Mouse (Mus musculus): Measurements from ENCODE around the gene Tgfbr2.

The Tgfbr2 gene

DNA sequence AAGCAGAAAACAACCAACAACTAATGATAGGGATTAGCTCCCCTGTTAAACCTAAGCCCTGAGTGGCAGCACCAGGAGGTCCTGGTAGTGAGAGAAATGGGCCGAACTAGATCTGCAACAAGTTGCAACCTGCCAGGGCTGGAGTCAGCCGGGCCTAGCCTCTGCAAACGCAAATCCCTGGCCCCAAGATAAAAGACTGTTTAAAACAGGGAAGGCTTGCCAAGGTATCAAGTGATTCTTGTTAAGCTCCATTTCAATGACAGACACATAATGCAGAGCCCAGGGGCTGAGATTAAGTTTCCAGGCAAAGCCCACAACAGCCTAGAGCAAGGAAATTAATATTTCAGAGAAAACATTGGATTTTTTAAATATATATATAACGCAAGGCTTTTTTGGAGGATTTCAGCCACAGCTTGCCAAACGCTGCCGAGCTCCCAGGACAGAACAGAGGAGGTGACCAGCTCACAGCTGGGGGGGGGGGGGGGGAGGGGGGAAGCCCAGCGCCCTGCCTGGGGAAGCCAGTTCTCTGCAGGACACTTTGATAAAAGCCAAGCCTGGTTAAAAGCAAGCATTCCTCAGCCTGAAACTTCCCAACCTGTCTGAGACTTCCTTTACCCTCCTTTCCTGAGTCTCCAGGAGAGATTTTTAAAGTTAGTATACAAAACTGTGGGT lies 24.3 kb downstream of the Tgfbr2 start:
- no peak for DNase-seq

DNA sequence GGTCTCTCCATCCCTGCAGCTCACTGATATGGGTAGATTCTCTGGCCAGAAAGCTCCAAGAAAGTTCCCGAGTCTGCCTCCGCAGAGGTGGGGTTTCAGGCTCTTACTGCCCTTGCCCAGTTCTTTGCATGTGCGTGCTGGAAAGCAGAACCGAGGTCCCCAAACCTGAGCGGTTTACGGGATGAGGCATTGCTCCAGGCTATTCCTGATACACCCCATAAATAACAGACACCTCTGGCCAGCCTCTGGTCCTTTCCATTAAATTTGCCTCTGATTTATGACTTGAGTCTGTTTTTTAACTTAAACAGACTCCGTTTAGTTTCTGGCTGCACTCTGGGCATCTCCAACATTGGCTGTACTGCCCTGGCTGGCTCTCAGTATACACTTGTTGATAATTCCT lies 26.4 kb downstream of the Tgfbr2 start:
- DNase-seq = no peak

DNA sequence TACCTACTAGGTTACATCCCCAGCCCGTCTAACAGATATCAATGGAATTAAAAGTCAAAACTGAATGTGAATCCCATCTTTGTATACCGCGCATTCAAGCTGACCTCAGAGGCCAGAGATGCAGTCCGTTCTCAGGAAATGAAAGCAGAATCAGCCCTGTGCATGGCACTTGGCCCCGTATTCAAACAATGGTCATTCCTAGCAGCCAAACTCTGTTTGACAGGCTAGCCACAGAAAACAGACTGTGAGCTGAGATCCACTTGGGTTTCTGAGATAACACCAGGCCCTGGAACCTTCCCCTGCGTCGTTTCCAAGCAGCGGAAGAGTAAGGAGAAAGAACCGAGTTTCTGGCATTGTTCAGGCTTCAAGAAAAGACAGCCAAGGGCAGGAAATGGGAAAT lies 28.9 kb downstream of the Tgfbr2 start:
- peak; percentile 96 for DNase-seq

DNA sequence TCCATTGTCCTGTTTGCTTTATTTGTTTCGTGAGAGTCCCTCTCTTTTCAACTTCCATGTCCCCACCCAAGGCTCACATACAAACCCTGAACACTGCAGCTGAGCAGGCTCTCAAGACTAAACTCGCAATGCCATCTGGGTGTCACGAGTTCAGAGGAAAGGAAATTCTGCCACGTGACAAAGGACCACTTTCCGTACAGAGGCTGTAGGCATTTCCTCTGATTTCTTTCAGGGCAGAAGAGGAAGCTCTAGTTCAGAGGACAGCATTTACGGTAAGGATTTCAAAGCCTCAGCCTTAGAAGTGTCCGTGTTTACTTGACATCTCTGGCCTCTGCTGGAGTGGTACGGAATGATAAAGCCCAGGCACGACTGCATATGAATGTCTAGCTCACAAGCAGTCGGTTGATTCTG lies 29.9 kb downstream of the Tgfbr2 start:
- peak; percentile 98 for DNase-seq

DNA sequence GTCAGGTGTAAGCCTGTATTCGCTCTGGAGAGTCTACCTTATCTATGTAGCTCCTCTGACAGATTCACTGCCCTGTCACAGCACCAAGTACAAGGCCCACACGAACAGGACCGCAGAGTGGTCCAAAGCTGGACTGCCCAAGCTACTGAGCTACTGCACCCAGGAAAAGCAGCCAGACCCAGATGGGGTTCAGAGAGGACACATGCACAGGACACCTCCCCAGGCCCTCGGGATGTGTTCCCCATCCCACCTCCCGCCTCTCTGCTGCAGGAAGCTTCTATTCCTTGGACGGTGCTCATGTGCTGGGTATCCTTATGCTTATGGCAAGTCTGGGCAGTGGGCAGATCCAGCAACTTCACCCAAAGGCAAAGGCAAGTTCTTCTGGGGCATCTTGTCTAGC lies 34.7 kb downstream of the Tgfbr2 start:
- peak; percentile 93 for DNase-seq

DNA sequence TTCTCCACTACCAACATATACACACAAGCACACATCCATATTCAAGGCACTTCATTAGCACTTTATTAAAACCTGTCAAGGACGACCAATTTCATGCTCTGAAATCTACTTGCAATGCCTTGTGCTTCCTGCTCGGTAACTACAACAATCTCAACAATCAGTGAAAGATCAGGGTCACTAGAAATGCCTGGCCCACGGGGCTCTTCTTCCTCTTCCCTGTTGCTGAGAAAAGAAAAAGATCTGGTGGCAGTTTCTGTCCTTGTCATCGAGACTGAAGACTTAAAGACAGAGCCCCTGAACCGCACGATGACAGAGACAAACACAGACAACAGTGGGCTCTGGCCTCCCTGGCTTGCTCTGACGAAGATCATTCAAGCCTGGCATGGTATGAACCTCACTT lies 35.6 kb downstream of the Tgfbr2 start:
- DNase-seq = no peak

DNA sequence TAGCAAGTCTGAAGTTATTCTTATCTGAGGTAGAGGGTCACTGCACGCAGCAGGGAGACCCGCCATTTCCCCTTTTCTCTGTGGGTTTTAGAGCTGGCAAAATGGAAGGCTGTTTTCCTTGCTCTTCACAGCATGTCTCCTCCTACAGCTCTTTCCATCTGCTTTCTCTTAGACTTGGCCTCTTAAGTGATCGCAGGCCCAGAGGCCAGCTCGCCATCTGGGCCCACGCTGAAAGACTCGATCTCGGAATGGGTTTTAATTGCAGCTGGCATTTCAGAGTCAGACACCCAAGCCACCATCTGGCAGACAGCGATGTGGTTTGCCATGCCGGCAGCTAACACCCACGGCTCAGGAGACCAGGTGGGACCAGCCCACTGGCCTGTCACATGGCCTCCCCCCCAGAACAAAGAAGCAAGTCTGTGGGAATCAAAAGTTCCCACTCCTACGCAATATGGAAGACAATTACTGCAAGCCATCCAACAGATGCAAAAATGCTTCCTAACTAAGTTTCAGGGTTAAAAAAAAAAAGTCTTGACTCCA lies 36.5 kb downstream of the Tgfbr2 start:
- DNase-seq = peak; percentile 93

DNA sequence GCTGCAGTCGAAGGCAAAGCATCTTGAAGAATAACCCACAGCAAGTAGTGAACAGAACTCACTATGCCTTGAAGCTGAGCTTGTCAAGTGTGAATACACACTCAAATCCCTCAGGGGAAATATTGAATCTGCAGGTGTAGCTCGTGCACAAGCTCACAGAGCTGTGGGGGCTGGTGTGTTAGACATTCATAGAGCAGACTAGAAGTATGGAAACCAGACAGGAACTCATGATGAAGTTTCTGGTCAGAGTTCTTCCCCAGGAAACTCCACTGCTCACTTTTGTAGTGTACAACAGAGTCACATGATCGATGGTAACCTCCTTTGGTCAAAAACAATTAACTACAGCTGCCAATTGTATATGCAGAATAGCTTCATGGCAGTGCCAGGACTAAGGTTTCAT lies 37.5 kb downstream of the Tgfbr2 start:
- DNase-seq = no peak

DNA sequence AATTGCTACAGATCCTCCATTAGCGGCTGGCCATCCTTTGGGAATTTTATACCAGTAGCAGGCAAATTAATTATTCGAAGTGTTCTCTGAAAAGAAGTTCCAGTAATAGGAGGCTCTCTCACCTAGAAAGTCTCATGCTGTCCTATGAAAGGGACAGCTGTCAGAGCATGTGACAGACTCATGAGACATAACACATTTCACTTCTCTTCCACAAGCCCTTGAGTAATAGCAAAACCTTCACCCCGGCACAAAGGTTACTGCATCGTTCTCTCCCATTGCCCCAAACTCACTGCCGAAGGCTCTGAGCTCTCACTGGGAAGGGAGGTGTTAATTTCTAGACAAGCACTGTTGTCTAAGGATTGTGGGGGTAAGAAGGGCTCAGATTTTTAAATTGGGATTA lies 38.3 kb downstream of the Tgfbr2 start:
- no peak for DNase-seq

DNA sequence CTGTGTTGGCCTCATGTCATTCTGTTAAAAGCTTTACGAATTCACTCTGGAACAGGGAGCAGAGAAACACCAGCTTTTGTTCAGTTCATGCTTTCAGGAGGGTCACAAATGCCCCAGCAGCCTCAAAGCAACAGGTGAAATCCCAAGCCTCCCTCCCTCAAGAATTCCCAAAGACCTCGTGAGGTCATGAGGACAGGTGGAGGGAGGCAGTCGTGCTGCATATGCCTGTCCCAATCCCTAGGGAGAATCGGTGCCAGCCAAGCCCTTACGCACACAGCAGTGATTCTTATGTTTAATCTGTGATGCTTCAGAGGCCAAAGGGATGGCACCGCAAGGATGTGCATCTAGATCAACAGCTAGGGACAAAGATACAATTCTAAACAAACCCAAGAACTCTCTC lies 39.0 kb downstream of the Tgfbr2 start:
- no peak for DNase-seq

DNA sequence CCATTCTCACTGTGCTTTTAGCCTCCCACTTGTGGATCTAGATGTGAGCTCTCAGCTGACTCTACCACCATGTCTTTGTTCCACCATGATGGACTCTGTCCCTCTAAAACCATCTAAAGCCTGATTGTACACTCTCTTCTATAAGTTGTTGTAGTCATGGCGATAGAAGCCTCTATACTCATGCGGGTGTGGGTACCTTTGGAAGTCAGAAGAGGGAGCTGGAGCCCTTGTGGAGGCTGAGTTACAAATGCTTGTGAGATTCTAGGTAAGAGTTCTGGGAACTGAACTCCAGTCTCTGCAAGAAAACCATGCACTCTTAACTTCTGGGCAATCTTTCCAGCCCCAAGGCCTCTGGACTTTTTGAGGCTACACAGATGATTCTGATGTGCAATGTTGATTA lies 40.7 kb downstream of the Tgfbr2 start:
- no peak for DNase-seq

DNA sequence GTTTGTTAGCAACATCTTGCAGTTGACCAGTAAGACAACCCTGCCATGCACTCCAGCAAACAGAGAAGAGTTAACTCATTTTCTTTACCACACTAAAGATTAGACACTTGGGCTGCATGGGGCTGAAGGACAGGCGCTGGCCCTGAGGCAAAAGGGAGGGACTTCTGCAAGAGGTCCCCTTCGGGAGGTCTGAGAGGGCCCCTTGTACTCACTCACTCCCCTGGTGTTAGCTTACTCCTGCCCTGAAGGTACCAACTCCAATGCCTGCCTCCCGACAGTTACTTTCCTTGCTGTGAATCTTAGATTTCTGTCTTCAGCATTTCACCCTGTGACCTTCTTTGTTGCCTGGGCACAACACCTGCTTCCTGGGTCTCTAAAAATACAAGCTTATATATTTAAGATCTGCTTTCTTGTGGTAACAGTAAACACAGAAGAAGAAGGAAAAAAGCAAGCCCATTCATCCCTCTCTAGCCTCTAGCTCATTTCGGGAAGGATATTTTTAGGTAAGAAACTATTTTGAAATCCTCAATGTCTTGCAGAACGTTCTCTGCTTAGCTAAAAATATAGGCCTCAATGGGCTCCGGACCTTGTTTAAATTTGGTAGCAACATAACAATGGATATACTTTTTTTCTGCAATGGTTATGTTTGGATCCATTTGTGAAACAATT lies 41.7 kb downstream of the Tgfbr2 start:
- no peak for DNase-seq

DNA sequence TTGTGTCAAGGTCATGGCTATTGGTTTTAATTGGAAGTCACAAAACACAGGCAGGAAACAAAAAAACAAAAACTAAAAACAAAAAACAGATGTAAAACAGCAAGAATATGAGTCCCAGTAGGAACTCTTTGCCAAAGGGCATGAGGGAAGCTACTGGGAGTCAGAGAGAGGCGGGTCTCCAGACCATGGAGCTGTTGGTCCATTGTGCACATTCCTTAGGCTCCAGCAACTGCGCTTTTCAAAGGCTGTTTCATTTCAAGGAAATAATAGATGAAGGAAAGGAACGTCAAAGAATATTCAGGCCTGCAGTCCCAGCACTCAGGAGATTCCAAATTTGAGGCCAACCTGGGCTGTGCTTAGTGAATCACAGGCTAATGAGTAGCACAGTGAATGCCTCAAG lies 46.3 kb downstream of the Tgfbr2 start:
- no peak for DNase-seq

DNA sequence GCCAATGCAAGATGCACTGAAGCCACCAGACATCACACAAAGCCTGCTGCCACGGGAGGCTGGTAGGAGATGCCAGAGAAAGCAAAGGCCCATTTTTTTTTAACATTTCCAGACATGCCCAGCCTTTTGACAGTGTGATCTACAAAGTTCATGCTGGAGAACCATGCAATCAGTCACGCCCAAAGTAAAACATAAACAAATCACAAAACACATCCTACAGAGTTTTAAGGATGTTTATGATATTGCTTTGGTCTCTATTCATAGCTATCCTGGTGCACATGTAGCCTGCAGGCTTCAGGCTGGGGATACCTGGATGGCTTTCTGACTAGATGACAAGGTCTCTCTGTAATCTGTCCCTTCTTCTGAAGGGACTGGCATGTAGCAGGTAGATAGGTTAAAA lies 46.8 kb downstream of the Tgfbr2 start:
- no peak for DNase-seq

DNA sequence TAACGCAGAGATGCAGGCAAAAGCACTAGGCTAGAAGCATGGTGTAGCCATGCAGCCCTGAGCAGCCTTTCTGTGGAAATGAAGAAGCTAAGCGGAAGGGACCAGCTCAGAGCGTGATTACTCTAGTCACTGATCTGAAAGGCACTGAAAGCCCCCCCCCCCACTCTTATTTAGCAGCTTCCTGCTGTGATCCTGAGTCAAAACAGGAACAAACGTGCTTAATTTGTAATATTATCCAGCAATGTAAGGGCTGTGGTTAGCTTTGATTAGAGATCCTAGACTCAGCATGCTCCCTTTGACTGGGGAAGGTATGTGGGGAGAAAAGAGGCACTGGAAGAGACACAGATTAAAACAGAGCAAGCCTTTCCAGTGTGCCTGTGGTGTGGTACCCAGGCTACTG lies 48.7 kb downstream of the Tgfbr2 start:
- DNase-seq = no peak

DNA sequence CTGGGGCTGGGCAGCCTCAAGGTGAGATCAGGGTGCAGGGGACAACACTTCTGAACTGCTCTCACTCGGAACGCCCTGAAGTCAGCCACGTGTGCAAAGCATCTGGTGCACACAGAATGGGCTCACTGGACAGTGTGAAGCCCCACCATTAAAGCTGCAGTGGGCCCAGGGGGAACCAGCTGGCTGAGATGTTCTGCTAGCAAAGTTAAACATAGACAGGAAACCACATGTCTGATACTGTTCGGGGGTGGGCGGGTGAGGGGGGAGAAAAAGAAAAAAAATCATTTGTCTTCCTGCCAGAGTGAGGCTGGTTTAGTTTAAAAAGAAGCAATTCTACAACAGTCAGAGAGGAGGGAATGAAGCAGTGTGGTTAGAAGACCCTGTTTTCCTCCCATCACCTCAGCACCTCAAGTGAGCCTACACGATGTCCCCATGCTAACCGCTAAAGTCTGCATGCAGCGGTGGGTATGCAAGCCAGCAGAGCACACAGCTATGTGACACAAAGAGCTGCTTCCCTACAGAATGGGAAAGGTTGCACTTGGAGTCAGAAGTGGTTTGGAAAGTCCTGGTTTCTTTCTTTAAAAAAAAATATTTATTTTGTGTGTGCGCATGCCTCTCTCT lies 52.1 kb downstream of the Tgfbr2 start:
- DNase-seq = peak; percentile 97

DNA sequence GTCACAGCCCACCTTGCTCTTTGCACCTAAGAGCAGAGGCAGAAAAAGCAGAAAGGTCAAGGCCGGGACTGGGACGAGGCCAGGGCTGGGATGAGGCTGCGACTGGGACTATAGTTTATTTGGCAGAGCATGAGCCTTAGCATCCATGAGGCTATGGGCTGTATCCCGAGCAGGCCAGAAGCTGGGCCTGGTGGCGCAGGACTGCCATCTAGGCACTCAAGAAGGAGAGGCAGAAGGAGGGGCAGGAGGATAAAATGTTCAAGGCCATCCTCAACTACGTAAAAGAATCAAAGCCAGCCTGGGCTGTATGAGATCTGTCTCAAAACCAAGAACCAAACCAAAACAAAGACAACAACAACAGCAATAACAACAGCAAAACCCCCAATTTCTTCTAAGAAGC lies 52.6 kb downstream of the Tgfbr2 start:
- DNase-seq = no peak

DNA sequence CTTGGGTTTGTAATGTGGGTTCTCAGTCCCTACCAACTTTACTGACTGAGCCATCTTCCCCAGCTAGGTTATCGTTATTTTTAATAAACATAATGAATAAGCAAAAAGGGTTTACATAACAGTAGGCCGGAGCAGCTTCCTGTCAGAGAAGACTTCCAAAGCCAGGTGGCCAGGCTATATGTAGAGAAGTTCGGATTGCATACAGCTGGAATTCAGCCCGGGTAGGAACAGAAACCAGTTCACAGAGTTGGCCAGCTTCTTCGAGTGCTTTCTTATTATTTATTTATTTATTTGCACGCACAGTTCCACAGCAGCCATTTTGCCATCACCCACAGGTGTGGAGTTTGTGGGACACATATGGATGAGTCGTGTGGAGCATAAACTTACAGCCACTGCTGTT lies 53.7 kb downstream of the Tgfbr2 start:
- no peak for DNase-seq

DNA sequence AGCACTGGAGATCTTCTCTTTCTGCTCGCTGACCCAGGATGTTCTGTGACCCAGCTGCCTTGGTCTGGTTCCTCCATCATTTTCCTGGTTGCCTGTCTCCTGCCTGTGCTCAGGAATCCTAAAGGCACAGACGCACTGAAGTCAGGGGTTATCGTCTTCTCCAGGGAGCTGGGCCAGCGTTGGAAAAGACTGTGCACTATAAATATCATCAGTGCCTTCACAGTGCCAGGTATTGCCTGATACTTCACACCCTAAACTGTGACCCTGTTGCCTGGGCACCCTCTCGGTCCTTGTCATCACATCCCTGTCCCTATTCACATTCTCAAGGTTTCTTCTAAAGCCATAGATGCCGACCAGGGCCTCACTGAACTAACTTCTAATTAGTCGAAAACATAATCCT lies 55.2 kb downstream of the Tgfbr2 start:
- peak; percentile 94 for DNase-seq

DNA sequence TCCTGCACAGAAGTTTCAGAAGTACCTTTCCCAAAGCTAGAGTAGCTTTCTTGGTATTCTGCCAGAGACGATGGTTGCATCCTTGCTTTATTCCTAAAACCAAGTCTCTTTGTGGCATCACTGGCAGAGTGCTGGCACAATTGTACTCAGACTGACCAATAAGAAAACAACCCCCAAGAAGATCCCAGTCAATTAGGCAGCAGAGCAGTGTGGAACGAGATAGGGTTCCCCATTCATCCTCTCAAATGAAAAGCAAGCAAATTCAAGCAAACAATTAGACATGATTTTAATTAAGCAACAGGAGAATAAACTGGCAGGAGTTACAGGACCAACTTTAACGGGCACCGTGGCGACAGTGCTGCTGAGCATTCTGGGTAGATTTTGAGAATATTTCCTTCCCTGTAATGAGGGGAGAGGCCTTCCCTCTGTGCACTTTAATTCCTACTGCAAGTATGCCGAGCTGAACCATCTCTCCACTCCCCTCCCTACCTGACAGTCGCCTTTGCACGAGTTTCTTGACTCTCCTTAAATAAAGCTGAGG lies 56.8 kb downstream of the Tgfbr2 start:
- DNase-seq = no peak

DNA sequence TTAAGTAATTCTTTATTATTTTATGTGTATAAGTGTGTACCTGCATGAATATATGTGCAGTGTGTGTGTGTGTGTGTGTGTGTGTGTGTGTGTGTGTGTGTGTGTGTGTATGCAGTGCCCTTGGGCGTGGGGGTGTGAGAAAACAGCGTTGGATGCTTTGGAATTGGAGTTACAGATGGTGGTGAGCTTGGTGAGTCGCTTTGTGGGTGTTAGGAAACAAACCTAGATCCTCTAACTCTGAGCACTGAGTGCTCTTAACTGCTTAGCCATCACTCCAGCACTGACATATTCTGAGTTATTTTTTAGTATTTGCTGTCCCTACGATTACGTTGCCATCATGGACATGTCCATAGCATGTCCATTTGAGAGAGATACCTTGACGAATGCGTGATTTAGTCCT lies 59.3 kb downstream of the Tgfbr2 start:
- no peak for DNase-seq

DNA sequence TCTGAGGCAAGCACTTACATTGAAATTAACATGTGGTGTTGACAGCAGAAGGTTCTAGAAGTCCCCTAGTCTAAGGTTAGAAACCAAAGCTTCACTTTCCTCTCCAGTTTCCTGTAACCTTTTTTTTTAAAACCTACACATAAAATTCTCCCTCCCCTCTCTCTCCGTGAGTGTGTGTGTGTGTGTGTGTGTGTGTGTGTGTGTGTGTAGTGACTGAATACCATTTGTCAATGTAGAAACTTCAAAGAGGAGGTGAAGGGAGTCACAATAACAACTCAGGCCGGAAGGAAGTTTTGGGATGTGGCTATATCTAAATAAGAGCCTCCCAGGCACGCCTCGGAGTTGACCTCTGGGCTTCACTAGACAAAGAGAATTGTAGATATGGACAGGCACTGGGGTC lies 60.8 kb downstream of the Tgfbr2 start:
- peak; percentile 96 for DNase-seq

DNA sequence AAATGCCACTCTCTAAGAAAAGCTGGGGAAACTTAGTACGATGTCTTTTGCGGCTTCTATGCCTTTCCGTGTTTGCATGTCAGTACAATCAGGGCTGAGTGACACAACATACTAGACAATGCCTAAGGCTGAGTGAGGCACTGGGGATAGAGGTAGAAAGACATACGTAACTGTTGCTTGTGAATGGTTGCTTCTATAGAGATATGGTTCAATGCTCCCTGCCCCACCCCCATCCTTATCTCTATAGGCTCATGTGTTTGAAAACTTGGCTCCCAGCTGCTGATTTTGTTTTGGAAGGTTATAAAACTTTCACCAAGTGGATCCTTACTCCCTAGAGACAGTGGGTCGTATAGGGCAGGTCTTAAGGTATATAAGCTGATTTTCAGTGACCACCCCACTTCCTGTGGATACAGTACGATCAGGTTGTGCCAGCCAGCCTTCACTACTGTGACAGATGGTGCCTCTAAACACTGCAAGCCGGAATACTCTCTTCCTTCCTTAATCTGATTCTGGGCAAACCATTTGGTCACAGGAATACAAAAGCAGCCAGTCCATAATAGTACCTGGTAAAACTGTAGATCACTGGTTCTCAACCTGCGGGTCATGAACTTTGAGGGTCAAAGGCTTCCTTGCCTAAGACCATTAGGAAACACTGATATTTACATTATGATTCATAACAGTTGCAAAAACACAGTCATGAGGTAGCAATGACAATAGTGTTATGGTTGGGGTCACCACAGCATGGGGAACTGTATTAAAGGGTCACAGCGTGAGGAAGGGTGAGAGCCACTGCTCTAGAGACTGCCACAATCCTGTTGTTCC lies 63.8 kb downstream of the Tgfbr2 start:
- DNase-seq = no peak
